Mouse (Mus musculus) neutrophil, adult 5-6 weeks (primary cell): Measurements from ENCODE around the gene Uck1. TPM values are rescaled to one million over a fixed set of nuclear protein-coding genes. Genes with fewer than 3 reads are reported as not detected.
"Not testable (repeated sequence)": the region's sequence is repeated elsewhere in the genome, so short reads cannot be mapped to it uniquely, and the experiment has no call there.

Experiments used
- ATAC-seq: fragments of 151-379, 151-347 bp; 2 replicates; pipeline ENCODE4 v1.8.0; 2017; ENCODE audit warnings: mild to moderate bottlenecking, moderate TSS enrichment; ENCODE audit not compliant: insufficient number of reproducible peaks, poor library complexity, low FRiP score, severe bottlenecking; ENCODE audit errors: extremely low read depth
- total RNA-seq: library from RNA; stranded (forward); fragments of 200-1000 nt; gene quantifications from 2 replicates; pipeline ENCODE4 v1.2.3, GENCODE M21; 2017

Gene Uck1
- 26.0 and 30.3 TPM in 2 replicates for total RNA-seq

DNA sequence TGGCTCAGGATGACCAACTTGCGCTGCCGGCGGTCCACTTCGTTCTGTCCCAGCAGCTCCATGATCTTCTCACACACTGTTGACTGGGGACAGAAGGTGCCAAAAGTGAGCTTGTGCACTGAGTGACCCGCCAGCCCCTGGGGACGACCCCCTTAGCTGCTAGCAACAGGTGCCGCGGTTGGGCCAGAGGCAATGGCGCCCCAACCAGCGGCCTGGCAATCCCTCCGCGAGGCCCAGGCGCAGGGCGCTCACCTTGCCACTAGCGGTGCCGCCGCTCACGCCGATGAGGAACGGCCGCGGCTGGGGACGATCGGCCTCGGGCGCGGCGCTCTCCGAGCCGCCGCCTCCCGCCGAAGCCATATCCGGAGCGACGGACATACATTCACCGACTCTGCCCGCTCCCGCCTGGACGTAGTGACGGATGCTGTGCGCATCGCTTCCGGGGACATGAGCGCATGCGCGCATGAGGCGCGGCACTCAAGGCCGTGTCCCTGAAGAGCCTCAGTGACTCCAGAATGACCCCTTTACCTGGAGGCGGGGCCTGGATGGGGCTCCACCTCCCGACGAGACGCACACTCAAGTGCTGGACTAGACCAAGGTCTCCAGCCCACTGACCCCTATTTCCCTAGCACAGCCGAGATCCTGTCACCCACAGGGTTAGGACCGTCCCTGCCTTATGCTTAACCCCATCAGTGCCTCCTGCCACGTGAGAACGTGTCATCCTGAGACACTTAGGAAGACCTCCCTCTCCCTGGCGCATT is at the start of gene Uck1:
Gene Uck1, minus strand, starts transcription at position 503 of the 761 bp plus-strand sequence.
- ATAC-seq: peak; percentile 77

DNA sequence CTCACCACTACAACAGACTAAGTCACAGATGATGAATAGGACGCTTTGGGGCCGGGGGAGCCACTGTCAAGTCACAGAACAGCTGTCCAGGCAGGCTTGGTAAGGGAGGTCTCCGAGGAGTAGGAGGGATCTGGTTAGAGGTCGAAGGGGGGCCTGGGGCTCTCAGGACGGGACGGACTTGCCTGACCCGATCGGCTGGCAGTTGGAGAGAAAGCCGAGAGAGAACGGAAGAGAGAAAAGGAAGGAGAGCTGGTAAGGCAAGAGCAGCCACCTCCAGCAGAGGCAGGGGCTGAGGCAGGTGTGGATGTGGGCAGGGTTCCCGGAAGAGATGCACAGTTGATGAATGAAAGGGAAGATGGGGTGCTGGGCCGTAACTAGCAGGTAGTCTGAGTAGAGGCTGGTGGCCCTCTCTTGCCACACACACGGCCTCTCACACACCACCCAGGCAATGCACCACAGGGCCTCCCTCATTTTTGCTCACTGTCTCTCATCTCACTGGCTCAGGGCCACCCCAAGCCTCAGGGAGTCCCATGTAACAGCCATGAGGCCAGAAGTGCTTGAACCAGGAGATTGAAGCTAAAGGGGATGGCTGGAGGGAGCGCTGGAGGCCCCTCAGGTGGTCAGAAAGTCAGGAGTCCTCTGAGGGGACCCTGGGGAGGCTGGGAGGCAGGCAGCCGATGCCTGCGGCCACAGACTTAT is 49.1 kb upstream of the Uck1 start:
- ATAC-seq: no peak

GRCm38 (mm10) chr2:32307941-32308760 is 48.2 kb upstream of the Uck1 start:
- no peak for ATAC-seq

DNA sequence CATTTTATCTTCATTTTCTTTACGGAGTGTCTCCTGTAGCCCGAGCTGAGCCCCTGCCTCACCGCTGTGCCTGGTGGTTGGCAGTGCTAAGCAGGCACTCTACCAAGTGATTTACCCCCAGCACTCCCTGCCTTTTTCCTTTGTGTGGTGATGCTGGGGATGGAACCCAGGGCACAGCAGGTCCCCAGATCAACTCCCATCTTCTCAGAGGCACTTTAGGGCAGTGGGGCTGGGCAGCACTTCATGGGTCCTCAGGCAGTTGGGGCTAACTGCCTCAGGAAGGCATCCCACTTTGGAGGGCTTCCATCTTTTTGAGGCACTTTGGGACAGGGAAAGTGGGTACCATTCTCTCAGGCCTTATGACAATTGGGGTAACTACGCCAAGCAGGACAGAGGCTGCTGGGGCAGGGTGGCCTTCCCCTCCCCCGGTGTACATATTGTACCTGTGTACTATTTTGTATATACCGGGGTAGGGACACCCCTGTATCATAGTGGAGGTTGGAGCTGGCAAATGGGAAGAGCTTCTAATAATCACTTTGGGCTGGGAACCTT is 47.4 kb upstream of the Uck1 start:
- ATAC-seq: no peak

- ATAC-seq: no peak
Measured at GRCm38 (mm10) chr2:32306176-32306575, 46.2 kb upstream of the Uck1 start.

DNA sequence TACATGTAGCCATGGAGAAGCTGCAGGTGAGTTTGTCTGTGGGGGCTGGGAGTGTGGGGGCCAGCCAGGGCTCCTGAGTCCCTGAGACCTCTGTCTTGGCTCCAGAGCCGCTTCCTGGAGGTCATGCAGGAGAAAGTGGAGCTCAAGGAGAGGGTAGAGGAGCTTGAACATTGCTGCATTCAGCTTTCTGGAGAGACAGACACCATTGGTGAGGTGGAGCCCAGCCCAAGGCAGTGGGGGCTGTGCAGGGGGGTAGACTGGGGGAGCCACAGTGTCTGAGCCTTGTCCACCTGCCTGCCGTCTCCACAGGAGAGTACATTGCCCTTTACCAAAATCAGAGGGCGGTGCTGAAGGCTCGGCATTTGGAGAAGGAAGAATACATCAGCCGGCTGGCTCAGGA is 45.7 kb upstream of the Uck1 start:
- ATAC-seq: no peak

- ATAC-seq: 0 out of 2 replicates have a peak, but pooled peaks have one; percentile 13
Measured at GRCm38 (mm10) chr2:32304145-32304832, 44.3 kb upstream of the Uck1 start.

DNA sequence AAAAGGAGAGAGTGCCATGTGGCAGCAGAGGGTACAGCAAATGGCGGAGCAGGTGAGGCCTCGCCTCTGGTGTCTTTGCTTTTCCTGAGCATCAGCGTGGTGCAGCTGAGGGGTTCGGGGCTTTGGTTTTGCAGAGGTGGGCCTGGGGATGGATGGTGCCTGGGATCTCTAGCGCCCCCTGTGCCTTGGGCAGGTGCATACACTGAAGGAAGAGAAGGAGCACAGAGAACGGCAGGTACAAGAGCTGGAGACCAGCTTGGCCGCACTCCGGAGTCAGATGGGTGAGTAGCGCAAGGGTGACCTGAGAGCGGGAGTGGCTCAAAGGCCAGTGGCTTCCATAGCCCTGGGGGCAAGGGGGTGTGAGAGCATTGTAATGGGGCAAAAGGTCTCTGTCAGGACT is 43.0 kb upstream of the Uck1 start:
- no peak for ATAC-seq

DNA sequence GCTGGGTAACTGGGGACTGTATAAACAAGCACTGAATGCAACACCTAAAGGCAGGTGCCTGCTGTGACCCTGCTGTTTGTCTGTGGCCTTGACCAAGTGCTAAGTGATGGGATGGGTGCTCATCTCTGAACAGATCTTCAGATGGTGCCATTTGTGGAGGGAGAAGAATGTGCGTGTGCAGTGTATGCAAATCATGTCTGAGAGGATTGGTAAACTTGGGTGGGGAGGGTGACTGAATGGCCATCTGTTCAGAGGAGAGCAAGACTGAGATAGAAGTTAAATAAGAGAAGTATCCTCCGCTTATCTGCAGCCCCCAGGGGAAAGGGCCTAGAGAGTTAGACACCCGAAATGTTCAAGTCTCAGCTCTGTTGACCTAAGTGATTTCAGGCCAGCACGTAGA is 39.5 kb upstream of the Uck1 start:
- no peak for ATAC-seq

- ATAC-seq: not testable (repeated sequence)
Measured at GRCm38 (mm10) chr2:32295842-32296241, 35.9 kb upstream of the Uck1 start.

- ATAC-seq: no peak
Measured at GRCm38 (mm10) chr2:32295285-32295684, 35.3 kb upstream of the Uck1 start.

DNA sequence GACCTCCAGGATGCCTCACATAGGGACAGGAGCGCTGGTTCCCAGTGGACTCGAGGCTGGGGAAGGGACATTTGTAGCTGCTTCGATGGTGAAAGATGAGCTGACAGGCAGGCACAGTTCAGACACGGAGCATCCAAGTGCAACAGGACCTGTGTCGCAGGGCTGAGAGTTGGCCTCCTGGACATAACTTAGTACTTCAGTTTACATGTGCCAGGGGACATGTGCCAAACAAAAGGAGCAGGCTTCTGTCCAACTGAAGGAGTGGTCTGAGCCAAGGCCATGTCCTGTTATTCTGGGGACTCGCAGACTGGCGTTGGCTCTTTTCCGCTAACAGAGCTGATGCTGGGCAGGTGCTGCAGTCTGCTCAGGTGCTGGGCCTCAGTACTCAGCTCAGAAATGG is 34.4 kb upstream of the Uck1 start:
- ATAC-seq: no peak

DNA sequence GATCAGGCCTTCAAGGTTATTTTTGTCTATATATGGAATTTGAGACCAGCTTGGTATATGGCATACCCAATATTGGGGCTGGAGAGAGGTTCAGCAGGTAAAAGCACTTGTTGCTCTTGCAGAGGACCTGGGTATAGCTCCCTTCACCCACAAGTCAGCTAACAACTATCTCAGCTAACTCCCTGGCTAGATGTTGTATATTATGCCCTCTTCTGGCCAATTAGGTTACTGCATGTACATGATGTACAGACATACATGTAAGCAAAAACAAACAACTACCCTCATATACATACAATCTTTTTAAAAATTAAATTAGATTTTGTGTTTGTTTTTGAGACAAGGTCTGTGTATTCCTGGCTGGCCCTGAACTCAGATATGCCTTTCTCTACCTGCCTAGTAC is 29.6 kb upstream of the Uck1 start:
- peak; percentile 35; the same call in 1 of the 2 replicates for ATAC-seq

GRCm38 (mm10) chr2:32288371-32288931 is 28.5 kb upstream of the Uck1 start:
- ATAC-seq: no peak

GRCm38 (mm10) chr2:32287923-32288367 is 28.0 kb upstream of the Uck1 start, which contains the start of gene Swi5:
Gene Swi5, minus strand, starts transcription at chr2:32288075.
- peak; percentile 98 for ATAC-seq

DNA sequence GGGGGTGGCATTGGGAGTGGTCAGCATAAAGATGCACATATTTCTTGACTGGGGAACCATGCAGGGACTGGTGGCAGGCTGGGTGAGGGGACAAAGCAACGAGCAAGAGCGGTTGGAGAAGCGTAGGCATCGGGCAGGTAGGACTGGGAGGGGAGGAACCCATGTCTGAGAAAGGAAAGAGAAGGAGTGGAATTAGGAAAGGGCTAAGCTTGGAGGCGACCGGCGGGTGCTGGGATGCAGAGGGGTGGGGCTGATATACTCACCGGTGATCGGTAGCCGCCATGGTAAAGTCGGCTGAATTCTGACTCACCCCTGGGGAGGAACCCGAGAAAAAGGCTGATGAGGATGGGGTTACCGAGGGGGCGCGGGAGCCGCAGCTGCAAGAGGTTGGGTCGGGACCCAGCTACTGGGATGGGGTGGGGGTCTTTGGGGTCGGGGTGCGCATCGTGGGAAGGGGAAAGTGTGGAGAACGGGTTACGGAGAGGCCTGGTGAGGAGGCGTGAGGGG is 27.4 kb upstream of the Uck1 start, which contains the start of gene Golga2:
Gene Golga2, plus strand, starts transcription at position 51 of the 507 bp plus-strand sequence.
- ATAC-seq: no peak

- ATAC-seq: no peak
Measured at GRCm38 (mm10) chr2:32283986-32284385, 24.0 kb upstream of the Uck1 start.

DNA sequence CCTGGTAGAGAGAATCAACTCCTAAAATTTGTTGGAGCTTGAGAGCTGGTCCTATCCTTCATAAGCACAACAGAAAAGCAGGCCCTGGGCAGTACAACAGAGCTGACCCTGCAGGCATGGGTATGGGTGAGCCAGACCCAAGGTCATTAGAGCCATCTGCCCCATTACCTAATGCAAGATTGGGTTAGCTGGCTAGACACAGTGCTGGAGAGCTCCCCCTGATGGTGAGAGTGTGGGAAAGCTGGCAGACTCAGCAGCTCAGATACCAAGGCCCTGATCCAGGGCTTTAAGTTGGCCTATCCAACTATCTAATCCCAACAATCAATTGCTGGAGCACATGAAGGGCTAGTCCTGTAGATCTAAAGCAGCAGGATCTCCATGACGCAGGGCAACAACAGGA is 22.8 kb upstream of the Uck1 start:
- peak; percentile 69; the same call in 1 of the 2 replicates for ATAC-seq
